In the genomic region with DNA sequence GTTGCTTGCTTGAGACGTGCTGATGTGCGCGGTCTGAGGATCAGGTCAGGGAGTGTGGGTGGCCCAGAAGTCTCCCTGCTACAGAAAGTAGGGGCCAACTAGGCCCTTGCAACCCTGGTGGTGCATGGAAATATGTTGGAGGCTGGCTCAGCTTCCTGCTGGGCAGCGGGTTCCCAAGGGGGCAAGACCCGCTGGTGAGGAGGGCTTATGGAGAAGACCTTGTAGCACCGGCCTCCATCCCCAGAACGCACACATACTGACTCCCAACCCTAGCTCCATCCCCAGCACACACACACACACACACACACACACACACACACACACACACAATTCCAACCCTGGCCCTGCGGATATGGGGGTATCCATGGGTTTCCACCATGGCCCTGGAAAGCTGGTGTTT, we compare ENCODE assay signal across 8 mouse cellular contexts. TPM values are rescaled to one million over a fixed set of nuclear protein-coding genes. Genes with fewer than 3 reads are reported as not detected.
A peak's percentile ranks its signal among the peaks of the same experiment; 100 is the strongest.
DNase-seq lines count a peak whose midpoint lies in the region; ATAC-seq and TF ChIP-seq lines count a peak whose summit lies in the region.

No protein-coding gene starts in this region.

- H3K4me1 ChIP-seq in E14TG2a.4 (replicated peaks; ENCODE audit: low read depth, low read length), result peaks cover 40% of the 10 kb centered on the region
- peaks cover 39% of the 10 kb centered on the region for H3K4me1 ChIP-seq in forebrain, embryonic 15.5 days
- peaks cover 43% of the 10 kb centered on the region for H3K4me1 ChIP-seq in limb, embryonic 13.5 days
- H3K4me1 ChIP-seq in stomach, embryonic 15.5 days, result peaks cover 33% of the 10 kb centered on the region

- peaks cover 1% of the 10 kb centered on the region; the same call in 1 of the 2 replicates for H3K36me3 ChIP-seq in E14TG2a.4 (ENCODE audit: insufficient read depth, low read length)
- H3K36me3 ChIP-seq in forebrain, embryonic 15.5 days, result no peaks in the 10 kb centered on the region
- H3K36me3 ChIP-seq in limb, embryonic 13.5 days, result no peaks in the 10 kb centered on the region
- H3K36me3 ChIP-seq in stomach, embryonic 15.5 days, result no peaks in the 10 kb centered on the region

- peak overlapping the region; percentile 86 for H3K27ac ChIP-seq in forebrain, embryonic 15.5 days (replicated peaks)
- peak overlapping the region; percentile 98 for H3K27ac ChIP-seq in limb, embryonic 13.5 days
- peak overlapping the region; percentile 97 for H3K27ac ChIP-seq in stomach, embryonic 15.5 days

- H3K9ac ChIP-seq in forebrain, embryonic 15.5 days (replicated peaks), result peak overlapping the region; percentile 93; the same call in 1 of the 2 replicates
- peak overlapping the region; percentile 62 for H3K9ac ChIP-seq in limb, embryonic 13.5 days
- peak overlapping the region; percentile 12; the same call in 1 of the 2 replicates for H3K9ac ChIP-seq in stomach, embryonic 15.5 days

- H3K9me3 ChIP-seq in E14TG2a.4 (ENCODE audit: low read length), result no peaks in the 10 kb centered on the region
- H3K9me3 ChIP-seq in forebrain, embryonic 15.5 days, result no peaks in the 10 kb centered on the region
- H3K9me3 ChIP-seq in limb, embryonic 13.5 days, result no peaks in the 10 kb centered on the region
- H3K9me3 ChIP-seq in stomach, embryonic 15.5 days, result no peaks in the 10 kb centered on the region

- whole genome bisulfite sequencing in forebrain, embryonic 15.5 days, result 5% methylated on average over 8 of the region's 8 CpGs
- 8% methylated on average over 8 of the region's 8 CpGs for WGBS in limb, embryonic 13.5 days
- 15% methylated on average over 8 of the region's 8 CpGs for WGBS in stomach, embryonic 15.5 days

- H3K4me2 ChIP-seq in forebrain, embryonic 15.5 days (replicated peaks), result peak overlapping the region; percentile 99
- H3K4me2 ChIP-seq in limb, embryonic 13.5 days (replicated peaks), result peak overlapping the region; percentile 97
- H3K4me2 ChIP-seq in stomach, embryonic 15.5 days, result peak overlapping the region; percentile 89

- ATAC-seq in forebrain, embryonic 15.5 days (replicated peaks), result no peak
- no peak for ATAC-seq in limb, embryonic 13.5 days (ENCODE audit: low FRiP score, low read depth)
- ATAC-seq in stomach, embryonic 15.5 days (ENCODE audit: insufficient read depth, low FRiP score, low read depth), result no peak

- H3K4me3 ChIP-seq in E14TG2a.4 (replicated peaks; ENCODE audit: low read length), result peak overlapping the region; percentile 50
- peak overlapping the region; percentile 72 for H3K4me3 ChIP-seq in forebrain, embryonic 15.5 days
- H3K4me3 ChIP-seq in limb, embryonic 13.5 days, result peak overlapping the region; percentile 97
- peak overlapping the region; percentile 88; the same call in 1 of the 2 replicates for H3K4me3 ChIP-seq in stomach, embryonic 15.5 days (replicated peaks)

- TF ChIP-seq CTCF in E14TG2a.4 (conservative IDR thresholded peaks at IDR 0.05; ENCODE audit: low read length), result no peak

- peak; percentile 30 for DNase-seq in cerebellum, adult 9-10 months
- DNase-seq in cerebellum, adult 11 months, result no peak
- DNase-seq in adrenal gland, adult 8-10 months, result no peak
- DNase-seq in gastrocnemius, adult 18-20 months (ENCODE audit: low spot score), result no peak

- peaks cover 56% of the 10 kb centered on the region for H3K27me3 ChIP-seq in E14TG2a.4 (ENCODE audit: insufficient read depth, low read length)
- H3K27me3 ChIP-seq in forebrain, embryonic 15.5 days, result no peaks in the 10 kb centered on the region
- H3K27me3 ChIP-seq in limb, embryonic 13.5 days, result no peaks in the 10 kb centered on the region
- H3K27me3 ChIP-seq in stomach, embryonic 15.5 days (replicated peaks), result no peaks in the 10 kb centered on the region

RNA-seq across cellular contexts. Expression of gene Ier5l, which starts 3.0 kb away (rescaled TPM):
- 2.0 and 2.5 TPM in 2 replicates for polyA plus RNA-seq in forebrain, embryonic 15.5 days (2015; fragmentation: Nextera tagmentation; extraction: Ambion mirVana)
- polyA plus RNA-seq in limb, embryonic 13.5 days (2015; fragmentation: Nextera tagmentation; extraction: Ambion mirVana), result 2.9 and 3.0 TPM in 2 replicates
- 3.2 and 3.3 TPM in 2 replicates for polyA plus RNA-seq in stomach, embryonic 15.5 days (2015; fragmentation: Nextera tagmentation; extraction: Ambion mirVana)
- total RNA-seq in adrenal gland, adult 8-10 months (2022), result 1 to 10 TPM; 3.8 to 7.7 (median 6.8) TPM
- total RNA-seq in gastrocnemius, adult 18-20 months (2021), result 1 to 10 TPM; 1.0 to 1.7 TPM

RNA-seq across cellular contexts. Expression of gene Ptpa, which starts 55.2 kb away (rescaled TPM):
- polyA plus RNA-seq in forebrain, embryonic 15.5 days (2015; fragmentation: Nextera tagmentation; extraction: Ambion mirVana), result 146 and 152 TPM in 2 replicates
- 144 and 150 TPM in 2 replicates for polyA plus RNA-seq in limb, embryonic 13.5 days (2015; fragmentation: Nextera tagmentation; extraction: Ambion mirVana)
- polyA plus RNA-seq in stomach, embryonic 15.5 days (2015; fragmentation: Nextera tagmentation; extraction: Ambion mirVana), result 128 and 137 TPM in 2 replicates
- 100 to 1,000 TPM; 135 to 153 (median 141) TPM for total RNA-seq in adrenal gland, adult 8-10 months (2022)
- 10 to 100 TPM; 62.9 to 65.1 TPM for total RNA-seq in gastrocnemius, adult 18-20 months (2021)

RNA-seq across cellular contexts. Expression of gene Crat, which starts 55.4 kb away (rescaled TPM):
- polyA plus RNA-seq in forebrain, embryonic 15.5 days (2015; fragmentation: Nextera tagmentation; extraction: Ambion mirVana), result 20.5 and 22.6 TPM in 2 replicates
- polyA plus RNA-seq in limb, embryonic 13.5 days (2015; fragmentation: Nextera tagmentation; extraction: Ambion mirVana), result 28.0 and 31.1 TPM in 2 replicates
- polyA plus RNA-seq in stomach, embryonic 15.5 days (2015; fragmentation: Nextera tagmentation; extraction: Ambion mirVana), result 22.2 and 24.2 TPM in 2 replicates
- 100 to 1,000 TPM in 1 of 4 experiments, 10 to 100 TPM in 3; 59.0 to 122 (median 95.3) TPM for total RNA-seq in adrenal gland, adult 8-10 months (2022)
- 100 to 1,000 TPM; 378 to 382 TPM for total RNA-seq in gastrocnemius, adult 18-20 months (2021)

Comparison
In these comparisons a context has a peak if more than half of its experiments do, and no peak if none do; other contexts are left out.
1. H3K9ac ChIP-seq: peak in every context shown above with its lines; median percentile 93 in forebrain, embryonic 15.5 days; 62 in limb, embryonic 13.5 days; 12 in stomach, embryonic 15.5 days.